Mouse (Mus musculus): ENCODE measurements around the gene Coro2b. TPM values are rescaled to one million over a fixed set of nuclear protein-coding genes. Genes with fewer than 3 reads are reported as not detected.
A peak's percentile ranks its signal among the peaks of the same experiment; 100 is the strongest.

Gene Coro2b
- polyA plus RNA-seq, 1 experiment = 2.8 TPM

- H3K4me3 ChIP-seq (replicated peaks; ENCODE audit: control insufficient read depth, low read depth, low read length) = no peak overlapping the region
- no peak for TF ChIP-seq POLR2A (IDR thresholded peaks at IDR 0.05; ENCODE audit: borderline replicate concordance, control insufficient read depth, low read depth, low read length)
- TF ChIP-seq CTCF (IDR thresholded peaks at IDR 0.05; ENCODE audit: control insufficient read depth, insufficient read depth, low read length) = no peak
Measured at GRCm38 (mm10) chr9:62558058-62558457, 21.2 kb upstream of the Coro2b start.

GRCm38 (mm10) chr9:62556748-62557147, 19.9 kb upstream of the Coro2b start:
- Histone ChIP-seq H3K27ac (ENCODE audit: control insufficient read depth, insufficient read depth, low read depth, low read length, poor library complexity) (no peak overlapping the region), H3K4me1 (ENCODE audit: control insufficient read depth, insufficient read depth, low read length) (no peaks in the 10 kb centered on the region), H3K4me3 (replicated peaks; ENCODE audit: control insufficient read depth, low read depth, low read length) (no peak overlapping the region)
- TF ChIP-seq POLR2A (IDR thresholded peaks at IDR 0.05; ENCODE audit: borderline replicate concordance, control insufficient read depth, low read depth, low read length) (no peak), CTCF (IDR thresholded peaks at IDR 0.05; ENCODE audit: control insufficient read depth, insufficient read depth, low read length) (no peak)
- 84% methylated on average over 6 of the region's 6 CpGs for WGBS

More at GRCm38 (mm10) chr9:62558058-62558457, 21.2 kb upstream of the Coro2b start:
- H3K27ac ChIP-seq (ENCODE audit: control insufficient read depth, insufficient read depth, low read depth, low read length, poor library complexity) = no peak overlapping the region
- H3K4me1 ChIP-seq (ENCODE audit: control insufficient read depth, insufficient read depth, low read length) = no peaks in the 10 kb centered on the region
- 79% methylated on average over 8 of the region's 8 CpGs for WGBS

DNA sequence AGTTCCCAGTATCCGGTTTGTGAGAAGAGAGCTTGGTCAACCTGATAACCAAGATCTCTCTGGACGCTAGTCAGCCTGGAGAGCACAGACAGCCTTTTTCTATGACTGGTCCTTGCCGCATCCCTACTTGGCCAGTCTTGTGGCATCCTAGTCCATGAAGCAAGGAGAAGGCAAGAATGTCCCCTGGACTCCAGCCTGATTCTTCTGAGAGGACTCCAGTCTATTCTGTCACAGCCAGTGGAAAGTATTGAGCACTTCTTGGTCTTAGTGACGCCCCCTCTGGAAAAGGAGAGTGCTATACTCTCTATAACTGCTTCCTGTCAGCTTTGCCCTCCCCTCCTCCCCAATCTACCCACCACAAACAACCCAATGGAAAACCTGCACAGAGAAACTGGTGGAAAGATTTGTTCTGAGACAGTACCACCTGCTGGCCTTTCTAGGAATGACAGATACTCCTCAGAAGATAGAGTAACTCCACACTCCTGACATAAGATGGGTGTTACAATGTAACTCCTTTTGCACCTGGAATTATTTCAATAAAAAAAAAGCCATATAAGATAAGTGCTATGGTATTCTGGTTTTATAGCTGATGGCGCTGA, 18.5 kb upstream of the Coro2b start:
- Histone ChIP-seq H3K4me3 (replicated peaks; ENCODE audit: control insufficient read depth, low read depth, low read length) (no peak overlapping the region), H3K27ac (ENCODE audit: control insufficient read depth, insufficient read depth, low read depth, low read length, poor library complexity) (no peak overlapping the region), H3K4me1 (ENCODE audit: control insufficient read depth, insufficient read depth, low read length) (no peaks in the 10 kb centered on the region)
- TF ChIP-seq CTCF (IDR thresholded peaks at IDR 0.05; ENCODE audit: control insufficient read depth, insufficient read depth, low read length) = no peak
- no peak for TF ChIP-seq POLR2A (IDR thresholded peaks at IDR 0.05; ENCODE audit: borderline replicate concordance, control insufficient read depth, low read depth, low read length)
- WGBS = 58% methylated on average over 5 of the region's 5 CpGs

DNA sequence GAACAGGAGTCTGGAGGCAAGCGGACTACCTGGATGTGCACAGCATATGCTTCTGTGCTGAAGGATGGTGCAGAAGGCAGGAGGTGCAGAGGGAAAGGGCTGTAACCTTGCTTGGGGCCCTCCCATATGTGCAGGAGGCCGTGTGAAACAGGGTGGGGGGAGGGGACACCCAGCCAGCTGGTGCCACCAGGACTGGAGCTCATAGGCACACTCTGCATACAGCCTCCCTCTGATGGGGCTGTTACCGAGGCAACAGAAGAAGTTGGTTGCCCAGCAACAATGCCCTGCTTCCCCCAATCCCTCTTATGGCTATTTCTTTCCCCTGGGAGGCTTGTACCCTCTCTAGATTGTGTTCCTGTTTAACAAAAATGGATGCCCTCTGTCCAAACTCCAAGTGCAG, 17.8 kb upstream of the Coro2b start:
- Histone ChIP-seq H3K27ac (ENCODE audit: control insufficient read depth, insufficient read depth, low read depth, low read length, poor library complexity) (no peak overlapping the region), H3K4me3 (replicated peaks; ENCODE audit: control insufficient read depth, low read depth, low read length) (no peak overlapping the region), H3K4me1 (ENCODE audit: control insufficient read depth, insufficient read depth, low read length) (no peaks in the 10 kb centered on the region)
- no peak for TF ChIP-seq CTCF (IDR thresholded peaks at IDR 0.05; ENCODE audit: control insufficient read depth, insufficient read depth, low read length)
- WGBS = 46% methylated on average over 3 of the region's 3 CpGs

GRCm38 (mm10) chr9:62553366-62553940, 16.6 kb upstream of the Coro2b start:
- no peak for TF ChIP-seq POLR2A (IDR thresholded peaks at IDR 0.05; ENCODE audit: borderline replicate concordance, control insufficient read depth, low read depth, low read length)
- peak; percentile 64 for TF ChIP-seq CTCF (IDR thresholded peaks at IDR 0.05; ENCODE audit: control insufficient read depth, insufficient read depth, low read length)
- 30% methylated on average over 7 of the region's 7 CpGs for WGBS
- Histone ChIP-seq H3K27ac (ENCODE audit: control insufficient read depth, insufficient read depth, low read depth, low read length, poor library complexity) (no peak overlapping the region), H3K4me1 (ENCODE audit: control insufficient read depth, insufficient read depth, low read length) (no peaks in the 10 kb centered on the region), H3K4me3 (replicated peaks; ENCODE audit: control insufficient read depth, low read depth, low read length) (no peak overlapping the region)

- WGBS = 83% methylated on average over 3 of the region's 3 CpGs
- no peaks in the 10 kb centered on the region for H3K4me1 ChIP-seq (ENCODE audit: control insufficient read depth, insufficient read depth, low read length)
Measured at GRCm38 (mm10) chr9:62551531-62551930, 14.7 kb upstream of the Coro2b start.

GRCm38 (mm10) chr9:62550661-62551093, 13.8 kb upstream of the Coro2b start:
- WGBS = 44% methylated on average over 11 of the region's 11 CpGs
- no peaks in the 10 kb centered on the region for H3K4me1 ChIP-seq (ENCODE audit: control insufficient read depth, insufficient read depth, low read length)
- H3K27ac ChIP-seq (ENCODE audit: control insufficient read depth, insufficient read depth, low read depth, low read length, poor library complexity) = no peak overlapping the region
- H3K4me3 ChIP-seq (replicated peaks; ENCODE audit: control insufficient read depth, low read depth, low read length) = no peak overlapping the region
- no peak for TF ChIP-seq POLR2A (IDR thresholded peaks at IDR 0.05; ENCODE audit: borderline replicate concordance, control insufficient read depth, low read depth, low read length)
- TF ChIP-seq CTCF (IDR thresholded peaks at IDR 0.05; ENCODE audit: control insufficient read depth, insufficient read depth, low read length) = peak; percentile 76; the same call in 1 of the 2 replicates

More at GRCm38 (mm10) chr9:62551531-62551930, 14.7 kb upstream of the Coro2b start:
- no peak for TF ChIP-seq CTCF (IDR thresholded peaks at IDR 0.05; ENCODE audit: control insufficient read depth, insufficient read depth, low read length)
- no peak for TF ChIP-seq POLR2A (IDR thresholded peaks at IDR 0.05; ENCODE audit: borderline replicate concordance, control insufficient read depth, low read depth, low read length)
- no peak overlapping the region for H3K4me3 ChIP-seq (replicated peaks; ENCODE audit: control insufficient read depth, low read depth, low read length)
- no peak overlapping the region for H3K27ac ChIP-seq (ENCODE audit: control insufficient read depth, insufficient read depth, low read depth, low read length, poor library complexity)

- Histone ChIP-seq H3K4me1 (ENCODE audit: control insufficient read depth, insufficient read depth, low read length) (no peaks in the 10 kb centered on the region), H3K27ac (ENCODE audit: control insufficient read depth, insufficient read depth, low read depth, low read length, poor library complexity) (no peak overlapping the region), H3K4me3 (replicated peaks; ENCODE audit: control insufficient read depth, low read depth, low read length) (no peak overlapping the region)
- WGBS = 2% methylated on average over 8 of the region's 8 CpGs
- TF ChIP-seq POLR2A (IDR thresholded peaks at IDR 0.05; ENCODE audit: borderline replicate concordance, control insufficient read depth, low read depth, low read length) = no peak
- TF ChIP-seq CTCF (IDR thresholded peaks at IDR 0.05; ENCODE audit: control insufficient read depth, insufficient read depth, low read length) = peak; percentile 94
Measured at GRCm38 (mm10) chr9:62549809-62550208, 13.0 kb upstream of the Coro2b start.
